Mouse (Mus musculus) cortical plate, adult 2 months (tissue): ENCODE results near the gene Lrrc8e. TPM values are rescaled to one million over a fixed set of nuclear protein-coding genes. Genes with fewer than 3 reads are reported as not detected.

Experiments
- H3K27ac ChIP-seq: fragments of 200-500 bp; 2 replicates; pipeline ENCODE4 v1.5.1; 2012; ENCODE audit warnings: low read length, control low read depth, inconsistent platforms; ENCODE audit not compliant: insufficient read depth
- H3K4me1 ChIP-seq: fragments of 200-500 bp; 2 replicates; pipeline ENCODE4 v1.6.1; 2011; ENCODE audit warnings: low read length; ENCODE audit not compliant: control insufficient read depth, insufficient read depth
- H3K4me3 ChIP-seq: fragments of 200-500 bp; 2 replicates; pipeline ENCODE4 v1.5.1; 2011; ENCODE audit warnings: mild to moderate bottlenecking, low read length, control low read depth; ENCODE audit not compliant: insufficient read depth
- CTCF ChIP-seq: fragments of 200-500 bp; IDR thresholded peaks from 2 replicates; pipeline ENCODE4 v1.5.1; 2011; ENCODE audit warnings: mild to moderate bottlenecking, control low read depth, low read length; ENCODE audit not compliant: insufficient read depth; ENCODE audit errors: extremely low read depth
- POLR2A ChIP-seq: fragments of 200-500 bp; IDR thresholded peaks from 2 replicates; pipeline ENCODE4 v1.6.1; 2011; ENCODE audit warnings: mild to moderate bottlenecking, low read length, control low read depth; ENCODE audit not compliant: insufficient read depth; ENCODE audit errors: extremely low read depth
- polyA plus RNA-seq: library from polyadenylated mRNA; depleted of rRNA; stranded (reverse); fragments of >200 nt; gene quantifications from 2 replicates; pipeline ENCODE4 v1.2.3, GENCODE M21; 2012; rRNA removed

Lrrc8e gene
- polyA plus RNA-seq, 1 experiment, result not detected

DNA sequence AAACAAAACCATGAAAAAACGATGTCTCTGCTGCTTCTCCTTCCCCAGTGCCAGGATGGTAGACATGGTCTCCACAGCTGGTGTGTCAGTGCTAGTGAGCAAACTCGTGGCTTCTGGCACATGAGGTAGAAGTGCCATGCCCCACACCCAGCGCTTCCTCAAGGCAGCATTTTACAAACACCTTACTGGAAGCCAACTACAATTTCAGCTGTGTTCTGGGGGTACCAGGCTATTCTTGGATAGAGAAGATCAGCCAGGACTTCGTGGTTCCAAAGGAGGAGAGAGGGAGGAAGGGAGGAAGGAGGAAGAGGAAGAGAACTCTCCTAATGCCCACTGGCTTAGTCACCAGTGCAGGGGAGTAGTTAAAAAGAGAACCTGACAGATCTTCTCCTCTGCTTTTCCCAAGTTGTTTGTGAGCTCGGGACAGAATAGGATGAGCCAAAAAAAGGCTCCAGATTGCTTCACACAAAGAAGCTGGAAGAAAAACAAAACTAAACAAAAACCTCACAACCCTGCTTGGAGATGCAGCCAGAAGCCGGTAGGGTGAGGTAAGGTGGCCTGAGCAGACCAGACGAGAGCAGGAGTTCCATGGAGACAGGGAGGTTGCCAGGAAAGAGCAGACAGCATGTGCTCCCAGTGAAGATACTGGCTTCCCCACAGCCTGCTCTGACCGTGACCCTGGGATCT, 36.6 kb downstream of the Lrrc8e start:
- no peak for TF ChIP-seq POLR2A
- TF ChIP-seq CTCF, result no peak
- peak overlapping the region; percentile 41; the same call in 1 of the 2 replicates for H3K27ac ChIP-seq
- H3K4me3 ChIP-seq, result no peak overlapping the region
- H3K4me1 ChIP-seq, result peaks cover 12% of the 10 kb centered on the region

DNA sequence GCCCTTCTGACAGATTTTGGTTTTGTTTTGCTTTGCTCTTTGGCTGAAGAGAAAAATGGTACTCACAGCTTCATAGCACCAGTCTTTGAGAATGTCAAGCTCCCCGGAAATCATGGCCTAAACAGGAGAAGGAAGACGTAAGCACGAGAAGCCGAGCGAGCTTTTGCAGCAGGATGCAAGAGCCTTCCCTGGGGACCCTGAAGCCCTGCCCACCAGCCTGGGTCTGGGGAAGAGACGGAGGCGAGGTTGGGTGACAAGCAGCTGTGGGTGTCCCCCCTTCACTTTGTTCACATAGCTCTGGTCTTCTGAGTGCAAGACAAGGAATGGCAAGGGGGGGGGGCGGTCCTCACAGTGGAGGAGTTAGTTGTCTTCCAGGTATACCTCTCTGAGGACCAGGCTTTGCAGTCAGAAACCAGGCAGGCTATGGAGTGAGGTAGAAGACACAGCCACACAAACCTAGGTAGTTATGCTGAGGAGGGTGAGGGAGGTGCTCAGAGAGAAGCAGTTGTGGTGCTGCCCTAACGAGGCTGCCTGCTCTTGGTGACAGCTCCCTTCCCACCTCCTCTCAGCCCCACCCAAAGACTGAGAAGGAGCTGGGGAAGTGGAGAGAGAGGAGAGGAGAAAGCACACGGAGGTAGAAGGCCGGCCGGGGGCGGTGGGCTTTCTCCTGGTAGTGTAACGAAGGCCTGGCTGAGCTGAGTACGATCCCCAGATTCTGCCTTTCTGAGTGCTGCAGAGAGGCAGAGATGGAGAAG, 38.7 kb downstream of the Lrrc8e start:
- Histone ChIP-seq H3K4me1 (peaks cover 9% of the 10 kb centered on the region), H3K4me3 (no peak overlapping the region), H3K27ac (peak overlapping the region; percentile 39)
- TF ChIP-seq CTCF (no peak), POLR2A (0 out of 2 replicates have a peak, but pooled peaks have one; percentile 10)

DNA sequence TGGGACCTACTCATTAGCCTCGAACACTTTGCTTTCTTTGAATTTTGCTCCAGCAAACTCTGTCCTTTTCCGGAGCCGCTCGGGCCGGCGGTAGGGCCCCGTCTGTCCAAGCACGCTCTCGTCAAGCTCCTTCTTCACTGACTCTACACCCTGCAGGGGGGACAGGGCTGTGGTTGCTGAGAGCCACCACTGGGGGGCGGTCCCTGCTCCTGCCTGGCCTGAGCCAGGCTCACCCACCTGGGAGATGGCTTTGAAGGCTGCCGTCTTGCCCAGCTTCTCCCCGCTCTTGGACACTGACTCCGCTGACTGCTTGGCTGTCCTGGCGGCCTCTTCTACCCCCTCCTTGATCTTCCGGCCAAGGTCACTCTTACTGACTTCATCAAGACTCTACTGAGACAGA, 41.0 kb downstream of the Lrrc8e start:
- no peak for TF ChIP-seq CTCF
- no peak for TF ChIP-seq POLR2A
- Histone ChIP-seq H3K4me3 (no peak overlapping the region), H3K4me1 (peaks cover 6% of the 10 kb centered on the region), H3K27ac (no peak overlapping the region)

DNA sequence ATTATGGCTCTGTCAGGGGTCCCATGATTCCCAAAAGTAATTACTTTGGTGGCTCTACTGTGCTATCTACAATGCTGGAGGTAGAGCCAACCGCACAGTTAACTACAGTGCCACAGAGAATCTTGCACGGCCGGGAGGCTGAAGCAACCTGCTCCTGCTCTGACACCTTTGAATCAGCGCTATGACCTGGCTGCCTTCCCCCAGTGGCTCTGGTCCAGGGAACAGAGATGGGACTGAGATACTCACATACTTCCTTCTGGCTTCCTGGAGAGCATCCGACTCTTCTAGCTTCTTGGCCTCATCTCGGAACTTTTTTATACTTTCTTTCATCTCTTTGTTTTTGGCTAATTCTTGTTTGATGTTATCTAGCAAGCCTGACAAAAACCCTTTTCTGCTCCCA, 43.0 kb downstream of the Lrrc8e start:
- Histone ChIP-seq H3K4me3 (no peak overlapping the region), H3K4me1 (peaks cover 2% of the 10 kb centered on the region; the same call in 1 of the 2 replicates), H3K27ac (no peak overlapping the region)
- TF ChIP-seq CTCF (no peak), POLR2A (no peak)

DNA sequence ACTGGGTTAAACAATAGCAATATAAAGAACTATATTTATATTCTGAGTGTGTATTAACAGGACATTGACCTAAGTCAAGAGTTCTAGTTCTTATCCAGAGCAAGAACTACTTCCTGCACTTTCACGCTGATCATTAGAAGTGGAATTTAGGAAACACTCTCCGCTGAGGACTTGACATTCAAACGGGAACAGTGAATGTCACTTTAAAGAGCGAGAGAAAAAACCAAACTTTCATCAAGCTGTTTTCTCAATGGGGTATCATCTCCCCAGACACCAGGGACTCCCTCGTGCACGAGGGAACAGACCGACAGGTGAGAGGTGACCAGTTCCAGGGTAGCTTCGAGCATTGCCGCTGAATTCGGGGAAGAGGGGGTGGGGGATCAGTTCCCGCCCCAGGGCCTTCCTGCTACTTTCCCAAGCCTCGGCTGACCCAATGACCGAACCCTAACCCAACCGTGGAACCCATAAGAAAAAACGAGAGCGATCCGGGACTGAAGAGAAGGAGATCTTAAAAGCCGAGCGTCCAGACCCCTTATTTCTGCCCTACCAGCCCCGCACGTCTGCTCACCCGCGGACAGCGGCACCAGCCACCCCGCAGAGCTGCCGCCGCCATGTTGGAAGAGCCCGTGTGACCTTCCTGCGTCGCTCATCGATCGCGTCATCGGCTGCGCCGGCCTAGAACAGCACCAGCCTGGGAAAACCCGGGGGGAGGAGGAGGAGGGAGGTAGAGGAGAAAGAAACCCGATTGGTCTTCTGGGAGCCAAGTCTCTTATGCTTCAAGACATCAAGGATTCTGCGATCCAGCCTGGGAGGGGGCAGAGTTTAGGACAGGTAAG, 48.9 kb downstream of the Lrrc8e start, which contains the start of gene Timm44:
Gene Timm44, minus strand, starts transcription at position 639 of the 836 bp plus-strand sequence.
- H3K4me3 ChIP-seq, result peak within 1 kb of the TSS; percentile 43
- H3K4me1 ChIP-seq, result peaks cover 2% of the 10 kb centered on the region; the same call in 1 of the 2 replicates
- TF ChIP-seq POLR2A (peak; percentile 78), CTCF (no peak)
- 0 out of 2 replicates have a peak within 1 kb of the TSS, but pooled peaks have one; percentile 16 for H3K27ac ChIP-seq

DNA sequence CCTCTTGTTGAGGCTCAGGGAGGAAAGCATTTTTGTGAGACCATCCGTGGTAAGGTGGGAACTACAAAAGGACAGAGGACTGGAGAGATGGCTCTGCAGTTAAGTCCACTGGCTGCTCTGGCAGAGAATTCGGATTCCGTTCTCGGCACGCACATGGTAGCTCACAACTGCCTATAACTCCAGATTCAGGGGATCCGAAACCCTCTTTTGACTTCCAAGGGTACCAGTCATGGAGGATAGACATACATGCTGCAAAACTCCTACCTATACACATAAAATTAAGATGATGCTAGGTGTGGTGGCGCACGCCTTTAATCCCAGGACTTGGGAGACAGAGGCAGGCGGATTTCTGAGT, 49.5 kb downstream of the Lrrc8e start:
- 0 out of 2 replicates have a peak, but pooled peaks have one; percentile 5 for TF ChIP-seq POLR2A
- no peak for TF ChIP-seq CTCF
- 0 out of 2 replicates have a peak overlapping the region, but pooled peaks have one; percentile 16 for H3K27ac ChIP-seq
- H3K4me3 ChIP-seq, result peak overlapping the region; percentile 43

More for the DNA sequence above, 49.5 kb downstream of the Lrrc8e start:
- H3K4me1 ChIP-seq, result peaks cover 2% of the 10 kb centered on the region; the same call in 1 of the 2 replicates

Other genes with a start within 250 kb of the Lrrc8e start
- 0.54 and 0.61 TPM in 2 replicates for gene Cd209f, start 121.0 kb upstream of the Lrrc8e start, polyA plus RNA-seq
- gene Cd209g, start 92.7 kb upstream of the Lrrc8e start, polyA plus RNA-seq, result 0.09 and 0.23 TPM in 2 replicates
- gene Evi5l, start 60.3 kb upstream of the Lrrc8e start, polyA plus RNA-seq, result 74.9 and 75.3 TPM in 2 replicates
- 16.7 and 18.6 TPM in 2 replicates for gene Prr36, start 9.4 kb upstream of the Lrrc8e start, polyA plus RNA-seq
- gene Map2k7, start 11.9 kb downstream of the Lrrc8e start, polyA plus RNA-seq, result 60.4 and 60.6 TPM in 2 replicates
- gene Gm49320, start 12.0 kb downstream of the Lrrc8e start, polyA plus RNA-seq, result 4.8 and 5.8 TPM in 2 replicates
- gene Tgfbr3l, start 21.4 kb downstream of the Lrrc8e start, polyA plus RNA-seq, result 26.4 and 27.5 TPM in 2 replicates
- gene Snapc2, start 26.3 kb downstream of the Lrrc8e start, polyA plus RNA-seq, result 48.8 and 48.9 TPM in 2 replicates
- gene Ctxn1, start 32.4 kb downstream of the Lrrc8e start, polyA plus RNA-seq, result 1,021 and 1,048 TPM in 2 replicates
- 92.9 and 111 TPM in 2 replicates for gene Timm44, start 49.1 kb downstream of the Lrrc8e start, polyA plus RNA-seq
- 16.1 and 16.4 TPM in 2 replicates for gene Ccl25, start 98.4 kb downstream of the Lrrc8e start, polyA plus RNA-seq
- gene Elavl1, start 98.6 kb downstream of the Lrrc8e start, polyA plus RNA-seq, result 35.1 and 35.6 TPM in 2 replicates